Mouse (Mus musculus) forebrain, embryonic 11.5 days (tissue): Measurements from ENCODE around the gene Orai1. TPM values are rescaled to one million over a fixed set of nuclear protein-coding genes. Genes with fewer than 3 reads are reported as not detected.

Experiments used
- ATAC-seq: fragments of 200-750 bp; cut with Nextera tagmentation; replicated peaks from 2 replicates; pipeline ENCODE4 v1.8.0; 2017; ENCODE audit warnings: moderate TSS enrichment; ENCODE audit not compliant: low FRiP score
- DNase-seq: peaks from one replicate; pipeline ENCODE4 v3.0.0-alpha.2; 2017; ENCODE audit warnings: low spot score
- H3K27ac ChIP-seq: fragments of 300-500 bp; sonication (generic); 2 replicates; pipeline ENCODE4 v1.5.1; 2014; ENCODE audit warnings: low read depth, low read length
- H3K27me3 ChIP-seq: fragments of 300-500 bp; sonication (generic); 2 replicates; pipeline ENCODE4 v1.6.1; 2014; ENCODE audit warnings: mild to moderate bottlenecking, low read length, mixed read lengths; ENCODE audit not compliant: control insufficient read depth, insufficient read depth
- H3K36me3 ChIP-seq: fragments of 300-500 bp; sonication (generic); 2 replicates; pipeline ENCODE4 v1.6.1; 2014; ENCODE audit warnings: mild to moderate bottlenecking, low read length, moderate library complexity, mixed read lengths; ENCODE audit not compliant: control insufficient read depth, insufficient read depth
- H3K4me1 ChIP-seq: fragments of 300-500 bp; sonication (generic); replicated peaks from 2 replicates; pipeline ENCODE4 v1.6.1; 2014; ENCODE audit warnings: low read length, mixed read lengths; ENCODE audit not compliant: control insufficient read depth, insufficient read depth
- H3K4me2 ChIP-seq: fragments of 300-500 bp; sonication (generic); 2 replicates; pipeline ENCODE4 v1.6.1; 2014; ENCODE audit warnings: low read depth, mild to moderate bottlenecking, low read length, moderate library complexity, mixed read lengths; ENCODE audit not compliant: severe bottlenecking
- H3K4me3 ChIP-seq: fragments of 300-500 bp; sonication (generic); 2 replicates; pipeline ENCODE4 v1.5.1; 2014; ENCODE audit warnings: low read depth, low read length
- H3K9ac ChIP-seq: fragments of 300-500 bp; sonication (generic); 2 replicates; pipeline ENCODE4 v1.6.1; 2014; ENCODE audit warnings: low read length
- H3K9me3 ChIP-seq: fragments of 300-500 bp; sonication (generic); 2 replicates; pipeline ENCODE4 v1.6.1; 2016; ENCODE audit warnings: low read length, mixed read lengths; ENCODE audit not compliant: control insufficient read depth
- WGBS: fragments of 180-500 bp; shearing (Covaris S2); extraction: QIAGEN DNeasy Blood & Tissue Kit; methylation state at CpG from one replicate; pipeline ENCODE4 v1.1.7; 2014; 5-methylcytosine and 5-hydroxymethylcytosine counted together
- polyA plus RNA-seq: library from polyadenylated mRNA; unstranded; fragments of >200 nt; fragmentation: Nextera tagmentation; extraction: Ambion mirVana; gene quantifications from 2 replicates; pipeline ENCODE4 v1.2.1, GENCODE M21; 2014

Orai1 gene
- polyA plus RNA-seq, 1 experiment from 2014 or later, result 9.8 TPM

GRCm38 (mm10) chr5:123019336-123020016, 4.6 kb downstream of the Orai1 start:
- Histone ChIP-seq H3K4me2 (no peak overlapping the region), H3K9ac (no peak overlapping the region), H3K4me1 (peaks cover 16% of the 10 kb centered on the region; the same call in 1 of the 2 replicates)

GRCm38 (mm10) chr5:123020426-123020825, 5.6 kb downstream of the Orai1 start:
- H3K36me3 ChIP-seq, result no peaks in the 10 kb centered on the region
- no peaks in the 10 kb centered on the region for H3K9me3 ChIP-seq
- peaks cover 15% of the 10 kb centered on the region; the same call in 1 of the 2 replicates for H3K4me1 ChIP-seq
- H3K27me3 ChIP-seq, result peaks cover 2% of the 10 kb centered on the region; the same call in 1 of the 2 replicates
- H3K27ac ChIP-seq, result no peak overlapping the region
- H3K4me2 ChIP-seq, result no peak overlapping the region
- ATAC-seq (no peak), DNase-seq (no peak)
- WGBS, result 94% methylated on average over 5 of the region's 5 CpGs
- no peak overlapping the region for H3K4me3 ChIP-seq
- H3K9ac ChIP-seq, result no peak overlapping the region

More at GRCm38 (mm10) chr5:123019336-123020016, 4.6 kb downstream of the Orai1 start:
- peak overlapping the region; percentile 68; the same call in 1 of the 2 replicates for H3K27ac ChIP-seq
- ATAC-seq (no peak), DNase-seq (no peak)
- no peaks in the 10 kb centered on the region for H3K9me3 ChIP-seq
- WGBS, result 56% methylated on average over 10 of the region's 10 CpGs
- peaks cover 2% of the 10 kb centered on the region; the same call in 1 of the 2 replicates for H3K27me3 ChIP-seq
- no peaks in the 10 kb centered on the region for H3K36me3 ChIP-seq
- H3K4me3 ChIP-seq, result no peak overlapping the region

- no peak overlapping the region for H3K9ac ChIP-seq
- ATAC-seq (no peak), DNase-seq (no peak)
- 91% methylated on average over 7 of the region's 7 CpGs for WGBS
- H3K4me2 ChIP-seq, result no peak overlapping the region
- H3K27ac ChIP-seq, result no peak overlapping the region
- H3K4me1 ChIP-seq, result peaks cover 8% of the 10 kb centered on the region; the same call in 1 of the 2 replicates
- no peaks in the 10 kb centered on the region for H3K9me3 ChIP-seq
- H3K36me3 ChIP-seq, result no peaks in the 10 kb centered on the region
- no peak overlapping the region for H3K4me3 ChIP-seq
- no peaks in the 10 kb centered on the region for H3K27me3 ChIP-seq
Measured at GRCm38 (mm10) chr5:123021438-123021837, 6.6 kb downstream of the Orai1 start.

GRCm38 (mm10) chr5:123023049-123023448, 8.2 kb downstream of the Orai1 start:
- H3K27me3 ChIP-seq, result no peaks in the 10 kb centered on the region
- H3K36me3 ChIP-seq, result no peaks in the 10 kb centered on the region
- no peaks in the 10 kb centered on the region for H3K9me3 ChIP-seq
- 88% methylated on average over 6 of the region's 6 CpGs for WGBS
- ATAC-seq, result no peak
- H3K4me2 ChIP-seq, result no peak overlapping the region
- no peak overlapping the region for H3K9ac ChIP-seq
- DNase-seq, result no peak
- no peak overlapping the region for H3K27ac ChIP-seq
- peaks cover 8% of the 10 kb centered on the region; the same call in 1 of the 2 replicates for H3K4me1 ChIP-seq
- H3K4me3 ChIP-seq, result no peak overlapping the region

- H3K4me3 ChIP-seq, result no peak overlapping the region
- no peaks in the 10 kb centered on the region for H3K9me3 ChIP-seq
- H3K27me3 ChIP-seq, result no peaks in the 10 kb centered on the region
- no peak for DNase-seq
- no peak overlapping the region for H3K27ac ChIP-seq
- no peak overlapping the region for H3K9ac ChIP-seq
- H3K36me3 ChIP-seq, result no peaks in the 10 kb centered on the region
- WGBS, result 95% methylated on average over 6 of the region's 6 CpGs
- ATAC-seq, result no peak
- peaks cover 4% of the 10 kb centered on the region; the same call in 1 of the 2 replicates for H3K4me1 ChIP-seq
- no peak overlapping the region for H3K4me2 ChIP-seq
Measured at GRCm38 (mm10) chr5:123024312-123024711, 9.4 kb downstream of the Orai1 start.

- no peak for DNase-seq
- Histone ChIP-seq H3K4me3 (no peak overlapping the region), H3K27me3 (no peaks in the 10 kb centered on the region), H3K27ac (no peak overlapping the region), H3K4me2 (no peak overlapping the region), H3K9me3 (no peaks in the 10 kb centered on the region), H3K9ac (no peak overlapping the region), H3K36me3 (no peaks in the 10 kb centered on the region), H3K4me1 (no peaks in the 10 kb centered on the region)
- no peak for ATAC-seq
- WGBS, result 95% methylated on average over 9 of the region's 9 CpGs
Measured at GRCm38 (mm10) chr5:123024965-123025573, 10.2 kb downstream of the Orai1 start.

- Histone ChIP-seq H3K4me1 (no peaks in the 10 kb centered on the region), H3K9me3 (no peaks in the 10 kb centered on the region), H3K27me3 (no peaks in the 10 kb centered on the region), H3K27ac (no peak overlapping the region), H3K4me3 (no peak overlapping the region), H3K4me2 (no peak overlapping the region), H3K9ac (no peak overlapping the region), H3K36me3 (no peaks in the 10 kb centered on the region)
- ATAC-seq (no peak), DNase-seq (no peak)
- 71% methylated on average over 6 of the region's 6 CpGs for WGBS
Measured at GRCm38 (mm10) chr5:123026414-123026813, 11.5 kb downstream of the Orai1 start.

- WGBS, result 89% methylated on average over 6 of the region's 6 CpGs
- Histone ChIP-seq H3K9ac (no peak overlapping the region), H3K27me3 (no peaks in the 10 kb centered on the region), H3K9me3 (no peaks in the 10 kb centered on the region), H3K4me1 (no peaks in the 10 kb centered on the region), H3K36me3 (no peaks in the 10 kb centered on the region), H3K27ac (no peak overlapping the region), H3K4me3 (no peak overlapping the region), H3K4me2 (no peak overlapping the region)
- no peak for DNase-seq
- no peak for ATAC-seq
Measured at GRCm38 (mm10) chr5:123027436-123027835, 12.6 kb downstream of the Orai1 start.
